Mouse (Mus musculus) limb, embryonic 14.5 days (tissue): ENCODE measurements around the gene Zfp524. TPM values are rescaled to one million over a fixed set of nuclear protein-coding genes. Genes with fewer than 3 reads are reported as not detected.

ENCODE experiments used
- ATAC-seq: fragments of 200-750 bp; cut with Nextera tagmentation; 2 replicates; pipeline ENCODE4 v1.8.0; 2017; ENCODE audit warnings: low read depth, moderate number of reproducible peaks, moderate TSS enrichment; ENCODE audit not compliant: low FRiP score
- DNase-seq: peaks from one replicate; pipeline ENCODE4 v3.0.0-alpha.2; 2015; ENCODE audit warnings: low spot score
- H3K27ac ChIP-seq: fragments of 300-500 bp; sonication (generic); replicated peaks from 2 replicates; pipeline ENCODE4 v1.5.1; 2014; ENCODE audit warnings: low read depth, mild to moderate bottlenecking, low read length, moderate library complexity, mixed read lengths
- H3K27me3 ChIP-seq: fragments of 300-500 bp; sonication (generic); 2 replicates; pipeline ENCODE4 v1.6.1; 2014; ENCODE audit warnings: low read length, mixed read lengths; ENCODE audit not compliant: control insufficient read depth, insufficient read depth
- H3K36me3 ChIP-seq: fragments of 300-500 bp; sonication (generic); 2 replicates; pipeline ENCODE4 v1.6.1; 2014; ENCODE audit warnings: mild to moderate bottlenecking, low read length, moderate library complexity, mixed read lengths; ENCODE audit not compliant: control insufficient read depth, insufficient read depth
- H3K4me1 ChIP-seq: fragments of 300-500 bp; sonication (generic); 2 replicates; pipeline ENCODE4 v1.6.1; 2014; ENCODE audit warnings: antibody characterized with exemption, low read length, mixed read lengths; ENCODE audit not compliant: control insufficient read depth, insufficient read depth
- H3K4me2 ChIP-seq: fragments of 300-500 bp; sonication (generic); replicated peaks from 2 replicates; pipeline ENCODE4 v1.6.1; 2014; ENCODE audit warnings: low read depth, mild to moderate bottlenecking, low read length, moderate library complexity; ENCODE audit not compliant: severe bottlenecking
- H3K4me3 ChIP-seq: fragments of 300-500 bp; sonication (generic); replicated peaks from 2 replicates; pipeline ENCODE4 v1.5.1; 2014; ENCODE audit warnings: low read length
- H3K9ac ChIP-seq: fragments of 300-500 bp; sonication (generic); 2 replicates; pipeline ENCODE4 v1.6.1; 2014; ENCODE audit warnings: mild to moderate bottlenecking, low read depth, low read length, moderate library complexity; ENCODE audit not compliant: severe bottlenecking
- H3K9me3 ChIP-seq: fragments of 300-500 bp; sonication (generic); 2 replicates; pipeline ENCODE4 v1.6.1; 2016; ENCODE audit warnings: low read length; ENCODE audit not compliant: control insufficient read depth
- POLR2A ChIP-seq: fragments of 200-500 bp; IDR thresholded peaks from 2 replicates; pipeline ENCODE4 v1.8.0; 2012; ENCODE audit warnings: inconsistent platforms, mild to moderate bottlenecking, moderate library complexity, borderline replicate concordance; ENCODE audit not compliant: insufficient read depth, insufficient read length; ENCODE audit errors: extremely low read depth
- WGBS: fragments of 180-500 bp; shearing (Covaris S2); extraction: QIAGEN DNeasy Blood & Tissue Kit; methylation state at CpG from one replicate; pipeline ENCODE4 v1.1.7; 2014; 5-methylcytosine and 5-hydroxymethylcytosine counted together
- polyA plus RNA-seq, 2 experiments: library from polyadenylated mRNA; depleted of rRNA in 1 of 2; stranded (reverse) in 1 of 2; unstranded in 1 of 2; fragments of >200 nt; fragmentation: Nextera tagmentation in 1 of 2; extraction: Ambion mirVana in 1 of 2; gene quantifications; 2 replicates each; pipeline versions ENCODE4 v1.2.1 to v1.2.3; 2012 to 2014

Zfp524 gene
- polyA plus RNA-seq (2012; rRNA removed) (17.0 and 20.9 TPM in 2 replicates), polyA plus RNA-seq (2014; fragmentation: Nextera tagmentation; extraction: Ambion mirVana) (12.1 and 16.7 TPM in 2 replicates)

- H3K4me3 ChIP-seq = peak within 1 kb of the TSS; percentile 69
- peak within 1 kb of the TSS; percentile 84 for H3K9ac ChIP-seq
- no peaks in the 10 kb centered on the region for H3K9me3 ChIP-seq
- TF ChIP-seq POLR2A = 0 out of 2 replicates have a peak, but pooled peaks have one; percentile 12
- peaks cover 7% of the 10 kb centered on the region for H3K4me1 ChIP-seq
- WGBS = under 1% methylated on average over 41 of the region's 42 CpGs
- H3K27ac ChIP-seq = peak within 1 kb of the TSS; percentile 99
- DNase-seq (peak; percentile 99), ATAC-seq (peak; percentile 85)
- peaks cover 35% of the 10 kb centered on the region for H3K36me3 ChIP-seq
- H3K4me2 ChIP-seq = peak within 1 kb of the TSS; percentile 62
- H3K27me3 ChIP-seq = no peaks in the 10 kb centered on the region
Measured at GRCm38 (mm10) chr7:5014251-5015117, at the start of gene Zfp524, which contains the start of gene Fiz1. Gene Zfp524, plus strand, starts transcription at chr7:5014415. Gene Fiz1, minus strand, starts transcription at chr7:5014697.

- DNase-seq (no peak), ATAC-seq (no peak)
- Histone ChIP-seq H3K4me1 (no peaks in the 10 kb centered on the region), H3K9me3 (no peaks in the 10 kb centered on the region), H3K36me3 (no peaks in the 10 kb centered on the region), H3K4me2 (no peak overlapping the region), H3K27ac (no peak overlapping the region), H3K9ac (no peak overlapping the region), H3K4me3 (no peak overlapping the region), H3K27me3 (no peaks in the 10 kb centered on the region)
- no peak for TF ChIP-seq POLR2A
- WGBS = 76% methylated on average over 5 of the region's 5 CpGs
Measured at GRCm38 (mm10) chr7:4964988-4965387, 49.2 kb upstream of the Zfp524 start.

GRCm38 (mm10) chr7:4971068-4971467, 43.1 kb upstream of the Zfp524 start, which contains the start of gene Sbk3:
Gene Sbk3, minus strand, starts transcription at chr7:4971168.
- DNase-seq = no peak
- no peak for ATAC-seq
- H3K4me1 ChIP-seq = no peaks in the 10 kb centered on the region
- no peak within 1 kb of the TSS for H3K4me2 ChIP-seq
- no peak within 1 kb of the TSS for H3K4me3 ChIP-seq
- H3K36me3 ChIP-seq = no peaks in the 10 kb centered on the region
- 37% methylated on average over 6 of the region's 6 CpGs for WGBS
- H3K9me3 ChIP-seq = no peaks in the 10 kb centered on the region
- H3K27ac ChIP-seq = no peak within 1 kb of the TSS
- no peak within 1 kb of the TSS for H3K9ac ChIP-seq
- no peaks in the 10 kb centered on the region for H3K27me3 ChIP-seq
- no peak for TF ChIP-seq POLR2A

DNA sequence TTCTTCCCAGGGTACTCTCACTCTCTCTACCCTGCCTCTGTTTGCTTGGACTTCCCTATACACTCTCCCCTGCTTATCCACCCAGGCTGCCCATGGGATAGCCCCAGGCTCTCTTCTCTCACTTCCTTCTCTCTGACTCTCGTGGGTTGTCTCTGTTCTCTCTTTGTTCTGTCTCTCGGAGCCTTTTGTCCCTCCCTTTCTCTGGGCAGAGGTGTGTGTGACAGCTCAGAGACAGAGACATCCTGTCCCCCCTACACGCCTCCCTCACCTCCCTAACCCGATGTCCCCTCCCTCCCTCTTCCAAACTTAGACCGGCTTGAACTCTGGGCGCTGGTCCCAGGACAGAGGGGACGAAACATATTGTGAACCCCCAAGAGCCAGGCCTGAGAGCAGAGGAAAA, 42.5 kb upstream of the Zfp524 start:
- H3K9ac ChIP-seq = no peak overlapping the region
- no peaks in the 10 kb centered on the region for H3K9me3 ChIP-seq
- TF ChIP-seq POLR2A = no peak
- no peaks in the 10 kb centered on the region for H3K27me3 ChIP-seq
- H3K36me3 ChIP-seq = no peaks in the 10 kb centered on the region
- no peak for DNase-seq
- WGBS = 30% methylated on average over 7 of the region's 7 CpGs
- no peak overlapping the region for H3K27ac ChIP-seq
- no peak overlapping the region for H3K4me3 ChIP-seq
- H3K4me1 ChIP-seq = no peaks in the 10 kb centered on the region
- H3K4me2 ChIP-seq = no peak overlapping the region
- no peak for ATAC-seq

GRCm38 (mm10) chr7:4972321-4973047, 41.7 kb upstream of the Zfp524 start:
- Histone ChIP-seq H3K4me2 (no peak overlapping the region), H3K4me3 (no peak overlapping the region), H3K9ac (no peak overlapping the region), H3K9me3 (no peaks in the 10 kb centered on the region), H3K27ac (no peak overlapping the region), H3K36me3 (no peaks in the 10 kb centered on the region), H3K4me1 (no peaks in the 10 kb centered on the region), H3K27me3 (no peaks in the 10 kb centered on the region)
- peak; percentile 31 for DNase-seq
- WGBS = 68% methylated on average over 18 of the region's 18 CpGs
- no peak for TF ChIP-seq POLR2A
- ATAC-seq = no peak
